Mouse (Mus musculus) ES-E14 (cell line): Measurements from ENCODE around the gene Spryd4. TPM values are rescaled to one million over a fixed set of nuclear protein-coding genes. Genes with fewer than 3 reads are reported as not detected.

Experiments used
- DNase-seq: peaks from one replicate; pipeline ENCODE4 v3.0.0-alpha.2; 2013; ENCODE audit warnings: low read depth, low spot score
- H3K27ac ChIP-seq: 2 replicates; pipeline ENCODE4 v1.5.1; 2012; ENCODE audit warnings: low read depth, mild to moderate bottlenecking, low read length, moderate library complexity, mixed read lengths; ENCODE audit not compliant: poor library complexity, insufficient read depth, severe bottlenecking
- H3K36me3 ChIP-seq: 2 replicates; pipeline ENCODE4 v1.6.1; 2012; ENCODE audit warnings: mild to moderate bottlenecking, low read length, moderate library complexity, mixed read lengths; ENCODE audit not compliant: control insufficient read depth, poor library complexity, insufficient read depth, severe bottlenecking
- H3K4me1 ChIP-seq, 2 experiments: fragments of 150-350 bp in 1 of 2; sonication (generic) in 1 of 2; 2 replicates each; pipeline ENCODE4 v1.6.1; 2012; ENCODE audit warnings: low read length in 2 of 2, mild to moderate bottlenecking in 1 of 2, mixed read lengths in 1 of 2; ENCODE audit not compliant: control insufficient read depth in 2 of 2, insufficient read depth in 2 of 2, poor library complexity in 1 of 2
- H3K4me3 ChIP-seq, 2 experiments: fragments of 150-350 bp in 1 of 2; sonication (generic) in 1 of 2; 2 replicates each; pipeline ENCODE4 v1.5.1; 2012; ENCODE audit warnings: low read length in 2 of 2, low read depth in 1 of 2, mild to moderate bottlenecking in 1 of 2, mixed read lengths in 1 of 2; ENCODE audit not compliant: insufficient read depth in 1 of 2, poor library complexity in 1 of 2, severe bottlenecking in 1 of 2
- H3K9ac ChIP-seq: 2 replicates; pipeline ENCODE4 v1.6.1; 2012; ENCODE audit warnings: low read depth, mild to moderate bottlenecking, low read length, mixed read lengths; ENCODE audit not compliant: poor library complexity, insufficient read depth, severe bottlenecking
- H3K9me3 ChIP-seq: fragments of 150-350 bp; sonication (generic); 2 replicates; pipeline ENCODE4 v1.6.1; 2012; ENCODE audit warnings: low read depth, mild to moderate bottlenecking, low read length; ENCODE audit not compliant: control insufficient read depth, insufficient read depth
- CHD2 ChIP-seq: IDR thresholded peaks from 2 replicates; pipeline ENCODE4 v1.6.1; 2014; ENCODE audit warnings: mild to moderate bottlenecking, low read depth, low read length, inconsistent platforms
- HCFC1 ChIP-seq: IDR thresholded peaks from 2 replicates; pipeline ENCODE4 v1.6.1; 2012; ENCODE audit warnings: low read length, inconsistent platforms, borderline replicate concordance; ENCODE audit not compliant: insufficient read depth
- MAFK ChIP-seq: IDR thresholded peaks from 2 replicates; pipeline ENCODE4 v1.6.1; 2014; ENCODE audit warnings: mild to moderate bottlenecking, low read depth, low read length, inconsistent platforms; ENCODE audit not compliant: insufficient read depth
- ZC3H11A ChIP-seq: IDR thresholded peaks from 2 replicates; pipeline ENCODE4 v1.6.1; 2012; ENCODE audit warnings: low read depth, mild to moderate bottlenecking, inconsistent platforms, low read length, borderline replicate concordance
- ZNF384 ChIP-seq: IDR thresholded peaks from 2 replicates; pipeline ENCODE4 v1.6.1; 2012; ENCODE audit warnings: low read depth, low read length, inconsistent platforms
- in situ Hi-C, 2 experiments: fragments of 600-800 bp; cut with MboI; formaldehyde crosslinking; loops; one replicate each; pipeline ENCODE4 v1.15.1; 2025; ENCODE audit warnings: low sequenced_read_pairs in 2 of 2, inconsistent platforms in 1 of 2; ENCODE audit not compliant: unreplicated experiment in 2 of 2
- total RNA-seq: library from RNA; depleted of rRNA; stranded (reverse); fragments of 300-350 nt; gene quantifications from 2 replicates; pipeline ENCODE4 v1.2.3, GENCODE M21; 2012

The Spryd4 gene
- total RNA-seq, 1 experiment: 24.9 TPM

DNA sequence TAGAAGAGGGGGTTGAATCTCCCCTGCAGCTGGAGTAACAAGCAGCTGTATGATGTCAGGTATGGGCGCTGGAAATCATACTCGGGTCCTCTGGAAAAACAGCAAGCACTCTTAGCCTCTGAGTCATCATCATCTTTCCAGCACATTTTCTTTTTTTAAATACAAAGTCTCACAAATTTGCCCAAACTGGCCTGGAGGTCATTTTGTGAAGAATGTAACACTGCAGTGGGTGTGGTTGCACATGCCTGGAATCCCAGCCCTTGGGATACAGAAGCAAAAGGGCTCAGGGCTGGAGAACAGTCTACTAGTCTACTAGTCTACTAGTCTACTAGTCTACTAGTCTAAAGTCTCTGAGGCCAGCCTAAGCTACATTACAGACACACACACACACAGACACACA, 27.3 kb downstream of the Spryd4 start:
- H3K4me1 ChIP-seq: peaks cover 2 to 8% of the 10 kb centered on the region in 2 experiments; a peak in 3 of 4 replicates
- H3K4me3 ChIP-seq: no peak overlapping the region
- H3K9ac ChIP-seq: no peak overlapping the region
- TF ChIP-seq CHD2 (no peak), HCFC1 (no peak), ZNF384 (no peak), ZC3H11A (no peak), MAFK (no peak)
- no peaks in the 10 kb centered on the region for H3K9me3 ChIP-seq
- in situ Hi-C loops: loop anchor here in 1 of 2 experiments (10.0 kb wide), 1 partner anchor 89 kb away; the partner anchor contains the start of gene Baz2a
- H3K36me3 ChIP-seq: no peaks in the 10 kb centered on the region
- DNase-seq: no peak
- peak overlapping the region; percentile 77 for H3K27ac ChIP-seq

- Histone ChIP-seq H3K9me3 (no peaks in the 10 kb centered on the region), H3K36me3 (no peaks in the 10 kb centered on the region), H3K4me3 (peak within 1 kb of the TSS; percentile 6 to 33; a peak in 2 of 4 replicates), H3K9ac (peak within 1 kb of the TSS; percentile 62; the same call in 1 of the 2 replicates), H3K27ac (peak within 1 kb of the TSS; percentile 68; the same call in 1 of the 2 replicates), H3K4me1 (peaks cover 2 to 4% of the 10 kb centered on the region in 2 experiments; a peak in 3 of 4 replicates)
- in situ Hi-C loops: loop anchor here in 1 of 2 experiments (10.0 kb wide), 1 partner anchor 85 kb away; the partner anchor contains the start of gene Baz2a
- TF ChIP-seq ZC3H11A: no peak
- no peak for TF ChIP-seq CHD2
- TF ChIP-seq HCFC1: no peak
- no peak for TF ChIP-seq ZNF384
- no peak for TF ChIP-seq MAFK
- no peak for DNase-seq
These were observed 31.6 kb downstream of the Spryd4 start, which contains the start of gene Rbms2 for GRCm38 (mm10) chr10:128179989-128180388. TSS of gene Rbms2 (minus strand) at chr10:128180297.

DNA sequence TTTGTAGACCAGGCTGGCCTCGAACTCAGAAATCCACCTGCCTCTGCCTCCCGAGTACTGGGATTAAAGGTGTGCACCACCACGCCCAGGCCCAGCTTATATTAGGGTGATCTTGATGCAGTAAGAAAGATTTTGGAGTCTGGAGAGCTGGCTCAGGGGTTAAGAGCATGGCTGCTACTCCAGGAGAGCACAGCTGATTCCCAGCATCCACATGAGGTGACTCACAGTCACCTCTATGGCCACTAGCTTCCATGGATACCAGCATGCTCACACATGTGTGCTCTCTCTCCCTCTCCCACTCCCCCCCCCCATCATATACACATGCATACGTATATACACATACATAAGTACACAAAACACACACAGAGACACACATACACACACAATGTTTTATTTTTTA, 34.3 kb downstream of the Spryd4 start:
- no peak for DNase-seq
- no peak for TF ChIP-seq ZC3H11A
- TF ChIP-seq MAFK: no peak
- TF ChIP-seq CHD2: no peak
- no peak for TF ChIP-seq HCFC1
- no peak for TF ChIP-seq ZNF384
- Histone ChIP-seq H3K9ac (no peak overlapping the region), H3K4me1 (peaks cover 2 to 11% of the 10 kb centered on the region in 2 experiments), H3K36me3 (no peaks in the 10 kb centered on the region), H3K9me3 (no peaks in the 10 kb centered on the region), H3K4me3 (no peak overlapping the region), H3K27ac (no peak overlapping the region)
- in situ Hi-C loops: no loop called here

DNA sequence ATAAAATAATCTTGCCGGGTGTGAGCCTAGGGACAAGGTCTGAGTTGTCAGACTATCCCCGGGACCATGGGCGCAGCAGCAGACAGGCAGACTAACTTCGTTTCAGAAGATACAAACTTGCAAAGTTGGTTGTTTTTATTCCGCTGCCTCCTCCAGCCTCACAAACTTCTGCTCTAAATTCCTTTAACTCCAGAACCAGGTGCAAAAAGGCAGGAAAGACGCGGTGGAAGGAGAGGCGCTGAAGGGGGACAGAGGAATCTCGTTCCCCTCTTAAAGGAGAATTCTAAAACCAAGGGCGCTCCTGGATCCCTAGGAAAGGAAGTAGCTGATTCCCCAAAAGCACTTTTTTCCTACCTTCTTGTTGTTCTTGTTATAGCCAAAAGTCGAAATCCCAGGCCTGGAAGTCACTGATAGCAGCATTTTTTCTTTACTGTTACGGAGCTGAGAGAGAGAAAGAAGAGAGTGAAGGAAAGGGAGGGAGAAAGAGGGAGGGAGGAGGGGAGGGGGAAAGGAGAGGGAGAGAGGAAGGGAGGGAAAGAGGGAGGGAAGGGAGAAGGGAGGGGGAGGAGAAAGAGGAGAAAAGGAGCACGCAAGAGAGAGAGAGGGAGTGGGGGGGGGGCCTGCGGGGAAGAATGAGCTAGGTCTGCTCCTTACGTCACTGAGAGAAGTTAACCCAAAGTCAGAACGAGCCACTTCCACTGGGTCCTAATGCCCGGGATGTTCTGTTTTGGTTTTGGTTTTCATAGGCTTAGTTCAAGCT, 35.4 kb downstream of the Spryd4 start:
- in situ Hi-C loops: no loop called here
- H3K9me3 ChIP-seq: no peaks in the 10 kb centered on the region
- H3K27ac ChIP-seq: peak overlapping the region; percentile 58; the same call in 1 of the 2 replicates
- TF ChIP-seq HCFC1 (no peak), CHD2 (no peak), ZNF384 (no peak), ZC3H11A (no peak), MAFK (no peak)
- H3K9ac ChIP-seq: peak overlapping the region; percentile 81
- no peaks in the 10 kb centered on the region for H3K36me3 ChIP-seq
- peak overlapping the region; percentile 81 to 83 for H3K4me3 ChIP-seq
- no peak for DNase-seq
- H3K4me1 ChIP-seq: peaks cover 2 to 12% of the 10 kb centered on the region in 2 experiments
